Mouse (Mus musculus) erythroblast, embryonic 14.5 days (primary cell): ENCODE results near the gene Atoh8.

Source experiments
- GATA1 ChIP-seq: IDR thresholded peaks from 2 replicates; pipeline ENCODE4 v1.6.1; 2012; ENCODE audit warnings: low read length, inconsistent platforms, mixed read lengths
- TAL1 ChIP-seq: IDR thresholded peaks from 3 replicates; pipeline ENCODE4 v1.6.1; 2012; ENCODE audit warnings: low read length, inconsistent platforms, mixed read lengths

DNA sequence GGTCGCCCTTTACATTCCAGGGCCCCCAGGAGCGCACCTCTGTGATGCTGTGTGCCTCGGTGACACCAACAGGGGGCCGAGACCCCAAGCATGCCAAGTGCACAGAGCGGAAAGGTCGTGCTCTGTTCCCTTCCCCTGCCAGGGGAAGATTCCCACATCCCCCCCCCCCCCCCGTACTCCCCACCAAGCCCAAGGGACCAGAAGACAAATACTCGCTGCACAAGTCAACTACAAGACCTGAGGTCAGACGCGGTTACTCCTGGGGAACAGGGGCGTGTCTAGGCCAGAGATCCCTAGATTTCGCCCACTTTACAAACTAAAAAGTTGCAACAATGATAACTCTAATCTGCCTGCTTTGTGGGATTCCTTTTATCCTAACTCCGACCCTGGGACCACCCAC is 1.4 kb downstream of the Atoh8 start:
- no peak for TF ChIP-seq GATA1
- no peak for TF ChIP-seq TAL1
